Mouse (Mus musculus): ENCODE data around the gene Npffr2.

- TF ChIP-seq CTCF (IDR thresholded peaks at IDR 0.05; ENCODE audit: insufficient read depth, low read length) (peak; percentile 32; the same call in 1 of the 2 replicates), POLR2A (IDR thresholded peaks at IDR 0.05; ENCODE audit: borderline replicate concordance, extremely low read depth, low read depth, low read length) (no peak)
Observed at GRCm38 (mm10) chr5:89543476-89543875, 16.2 kb downstream of the Npffr2 start.

All from lung, adult 2 months (tissue).